17 mouse cellular contexts compared by ENCODE assay signal in genomic region chr14:121876190-121876589, GRCm38 (mm10). TPM values are rescaled to one million over a fixed set of nuclear protein-coding genes. Genes with fewer than 3 reads are reported as not detected.
"Had no signal": no experiment of that assay in that cellular context is flagged by ENCODE, and none has a peak within 500 bp of the region (broad histone marks: within the 10 kb centered on the region; RNA-seq: fewer than 3 reads in every experiment).

No protein-coding gene starts in this region.

RNA-seq across cellular contexts. Expression of gene Gpr18, which starts 39.4 kb away (rescaled TPM):
- total RNA-seq: heart, postnatal 4 days; hindbrain, postnatal 0 days; layer of hippocampus, adult 18-20 months; layer of hippocampus, adult 2 months; layer of hippocampus, adult 8-10 months; layer of hippocampus, postnatal 10 days; layer of hippocampus, postnatal 14 days; layer of hippocampus, postnatal 25 days; layer of hippocampus, postnatal 36 days; left cerebral cortex, adult 18-20 months; left cerebral cortex, adult 2 months; left cerebral cortex, adult 8-10 months had no signal
- polyA plus RNA-seq: heart, embryonic 13.5 days; heart, embryonic 14.5 days; hindbrain, embryonic 12.5 days; hindbrain, embryonic 14.5 days; hindbrain, postnatal 0 days; kidney, embryonic 16.5 days had no signal
